Mouse (Mus musculus) C2C12 (cell line): ENCODE results near the gene Aldh3b1. TPM values are rescaled to one million over a fixed set of nuclear protein-coding genes. Genes with fewer than 3 reads are reported as not detected.

Source experiments
- H3K27me3 ChIP-seq: one replicate; pipeline ENCODE4 v1.6.1; 2011; ENCODE audit not compliant: control insufficient read depth, insufficient read depth, insufficient read length
- H3K36me3 ChIP-seq: one replicate; pipeline ENCODE4 v1.6.1; 2011; ENCODE audit not compliant: control insufficient read depth, insufficient read depth
- H3K4me3 ChIP-seq: one replicate; pipeline ENCODE4 v1.5.1; 2011; ENCODE audit warnings: mild to moderate bottlenecking, control low read depth; ENCODE audit not compliant: poor library complexity, insufficient read depth, severe bottlenecking
- H3K79me2 ChIP-seq: one replicate; pipeline ENCODE4 v1.6.1; 2011; ENCODE audit not compliant: control insufficient read depth, insufficient read depth
- H3K79me3 ChIP-seq: one replicate; pipeline ENCODE4 v1.6.1; 2011; ENCODE audit warnings: low read depth, control low read depth
- H3ac ChIP-seq: one replicate; pipeline ENCODE3; 2011; ENCODE audit warnings: low read depth; ENCODE audit not compliant: control insufficient read depth, insufficient read length
- CEBPB ChIP-seq: IDR thresholded peaks from one replicate; pipeline ENCODE4 v1.6.1; 2011; ENCODE audit warnings: low read depth, mild to moderate bottlenecking, control low read depth, moderate library complexity
- CTCF ChIP-seq: IDR thresholded peaks from one replicate; pipeline ENCODE4 v1.5.1; 2011; ENCODE audit not compliant: control insufficient read depth, insufficient read depth, insufficient read length
- FOSL1 ChIP-seq: IDR thresholded peaks from one replicate; pipeline ENCODE4 v1.8.0; 2011; ENCODE audit warnings: mild to moderate bottlenecking, low read length; ENCODE audit not compliant: poor library complexity, insufficient read depth, severe bottlenecking
- MAX ChIP-seq: IDR thresholded peaks from one replicate; pipeline ENCODE4 v1.6.1; 2011; ENCODE audit warnings: mild to moderate bottlenecking, control low read depth
- MYOD1 ChIP-seq: IDR thresholded peaks from one replicate; pipeline ENCODE4 v1.6.1; 2011; ENCODE audit warnings: low read depth; ENCODE audit not compliant: control insufficient read depth, insufficient read length
- MYOG ChIP-seq: IDR thresholded peaks from one replicate; pipeline ENCODE4 v1.6.1; 2011; ENCODE audit not compliant: control insufficient read depth, insufficient read length; ENCODE audit errors: extremely low read depth
- USF1 ChIP-seq: IDR thresholded peaks from one replicate; pipeline ENCODE4 v1.6.1; 2011; ENCODE audit warnings: low read depth, mild to moderate bottlenecking, control low read depth, moderate library complexity
- polyA plus RNA-seq: library from polyadenylated mRNA; unstranded; fragments of >200 nt; fragmentation: generic; extraction: Trizol; gene quantifications from one replicate; pipeline ENCODE4 v1.2.1, GENCODE M21; 2012; ENCODE audit warnings: missing spikeins

Gene Aldh3b1
- polyA plus RNA-seq, 1 experiment, result 6.9 TPM

DNA sequence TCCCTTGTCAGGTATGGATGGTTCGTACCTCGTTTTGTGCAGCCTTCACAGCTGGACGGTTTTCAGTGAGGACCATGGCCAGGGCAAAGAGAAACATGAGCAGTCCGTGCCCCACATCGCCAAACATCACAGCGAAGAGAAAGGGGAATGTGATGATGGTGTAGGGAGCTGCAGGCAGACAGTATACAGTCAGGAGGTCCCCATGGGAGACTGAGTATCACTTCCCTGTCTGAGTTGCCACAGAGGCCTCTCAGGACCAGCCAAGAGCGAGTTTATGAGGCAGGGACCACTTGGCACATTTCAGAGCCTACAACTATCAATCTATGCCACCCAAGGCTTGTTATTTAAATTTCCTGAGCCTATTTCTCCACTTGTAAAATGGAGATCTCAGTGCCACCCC lies 30.7 kb downstream of the Aldh3b1 start:
- Histone ChIP-seq H3K79me2 (peaks cover 31% of the 10 kb centered on the region), H3K4me3 (no peak overlapping the region), H3K79me3 (peaks cover 6% of the 10 kb centered on the region), H3ac (no peak overlapping the region), H3K27me3 (no peaks in the 10 kb centered on the region), H3K36me3 (peaks cover 84% of the 10 kb centered on the region)
- TF ChIP-seq MYOG (no peak), CEBPB (no peak), USF1 (no peak), CTCF (no peak), MYOD1 (no peak), MAX (no peak), FOSL1 (no peak)

DNA sequence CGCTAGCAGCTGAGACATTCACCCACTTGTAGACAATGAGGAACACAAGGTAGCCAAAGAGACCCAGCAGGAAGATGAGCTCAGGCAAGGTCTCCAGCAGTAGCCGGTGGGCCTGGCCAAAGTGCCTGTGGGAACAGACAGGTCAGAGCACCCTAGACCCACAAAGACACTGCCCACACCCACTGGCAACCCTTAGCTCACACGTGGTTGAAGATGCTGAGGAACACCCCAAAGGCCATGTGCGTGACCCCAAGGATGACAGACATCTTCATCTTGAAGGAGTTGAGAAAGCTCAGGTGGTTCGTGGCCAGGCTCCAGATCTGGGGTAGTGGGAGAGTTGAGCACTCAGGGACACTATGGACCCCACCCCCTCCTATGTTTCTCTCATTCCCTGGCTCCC lies 32.1 kb downstream of the Aldh3b1 start:
- peaks cover 1% of the 10 kb centered on the region for H3K79me3 ChIP-seq
- no peak overlapping the region for H3ac ChIP-seq
- no peaks in the 10 kb centered on the region for H3K27me3 ChIP-seq
- TF ChIP-seq MYOG (no peak), CEBPB (no peak), MYOD1 (no peak), CTCF (no peak), MAX (no peak), USF1 (no peak), FOSL1 (no peak)
- no peak overlapping the region for H3K4me3 ChIP-seq
- H3K79me2 ChIP-seq, result peaks cover 17% of the 10 kb centered on the region
- peaks cover 87% of the 10 kb centered on the region for H3K36me3 ChIP-seq

DNA sequence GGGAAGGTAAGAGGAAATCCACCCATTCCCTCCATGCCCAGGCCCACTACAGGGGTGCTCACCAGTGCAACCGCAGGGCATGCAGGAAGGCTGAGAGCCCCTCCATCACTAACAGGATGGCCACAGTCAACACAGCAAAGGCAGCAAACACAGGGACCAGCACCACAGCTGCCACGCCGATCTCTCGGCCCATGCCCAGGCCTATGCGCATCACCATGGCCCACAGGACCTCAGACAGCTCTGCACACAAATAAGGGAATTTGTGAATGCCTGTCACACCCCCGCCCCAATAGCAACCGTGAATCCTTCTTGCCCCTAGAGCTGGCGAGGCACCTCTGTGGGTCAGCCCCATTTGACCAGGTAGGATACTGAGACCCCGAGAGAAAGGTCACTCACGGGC lies 33.4 kb downstream of the Aldh3b1 start:
- no peak for TF ChIP-seq MAX
- TF ChIP-seq MYOG, result no peak
- TF ChIP-seq MYOD1, result no peak
- no peak for TF ChIP-seq CTCF
- no peak for TF ChIP-seq CEBPB
- TF ChIP-seq FOSL1, result no peak
- Histone ChIP-seq H3K36me3 (peaks cover 80% of the 10 kb centered on the region), H3K79me3 (no peaks in the 10 kb centered on the region), H3K27me3 (no peaks in the 10 kb centered on the region), H3K4me3 (no peak overlapping the region), H3ac (no peak overlapping the region), H3K79me2 (peaks cover 3% of the 10 kb centered on the region)

DNA sequence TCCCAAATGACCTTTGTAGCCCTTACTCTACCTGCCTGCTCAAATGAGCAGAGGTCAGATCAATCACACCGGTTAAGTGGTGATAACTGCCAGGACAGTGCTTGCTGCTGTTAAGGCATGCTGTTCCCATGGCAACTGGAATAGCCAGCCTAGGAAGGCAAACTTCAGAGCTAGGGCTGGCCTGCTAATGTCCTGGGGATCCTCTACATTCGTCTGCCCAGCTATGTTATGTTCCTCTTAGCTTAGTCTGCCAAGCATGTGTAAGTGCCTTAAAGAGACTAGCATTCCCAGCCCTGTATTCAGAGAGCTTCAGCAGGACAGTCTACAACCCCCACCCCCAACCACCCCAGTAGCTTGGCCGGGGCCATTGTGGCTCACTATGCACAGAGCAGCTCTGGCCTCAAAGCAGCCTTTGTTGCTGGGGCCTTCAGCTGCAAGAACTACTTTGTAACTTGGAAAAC lies 34.4 kb downstream of the Aldh3b1 start:
- H3K4me3 ChIP-seq, result no peak overlapping the region
- H3K79me2 ChIP-seq, result no peaks in the 10 kb centered on the region
- no peak for TF ChIP-seq USF1
- no peak overlapping the region for H3ac ChIP-seq
- no peaks in the 10 kb centered on the region for H3K79me3 ChIP-seq
- no peaks in the 10 kb centered on the region for H3K27me3 ChIP-seq
- peaks cover 77% of the 10 kb centered on the region for H3K36me3 ChIP-seq

DNA sequence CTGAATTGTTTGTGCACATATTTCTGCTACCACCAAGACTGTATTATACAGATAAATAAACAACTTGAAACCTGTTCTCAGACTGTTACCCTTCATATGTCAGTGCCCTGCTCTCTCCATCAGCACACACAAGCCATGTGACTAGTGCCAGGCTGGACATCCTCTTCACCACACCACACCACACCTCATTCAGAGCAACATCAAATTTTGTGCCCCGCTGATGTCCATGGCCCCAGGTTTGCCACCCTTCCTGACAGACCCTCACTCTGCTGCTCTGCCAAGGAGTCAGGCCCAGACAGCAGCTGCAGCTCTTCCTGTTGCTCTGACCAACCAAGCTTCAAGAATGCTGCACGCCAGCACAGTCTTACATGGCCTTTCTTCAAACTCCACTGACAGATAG lies 35.3 kb downstream of the Aldh3b1 start:
- TF ChIP-seq CTCF (no peak), FOSL1 (no peak), CEBPB (no peak), USF1 (no peak), MAX (no peak), MYOD1 (no peak), MYOG (no peak)
- H3K79me3 ChIP-seq, result no peaks in the 10 kb centered on the region
- H3K79me2 ChIP-seq, result no peaks in the 10 kb centered on the region
- peaks cover 75% of the 10 kb centered on the region for H3K36me3 ChIP-seq
- no peaks in the 10 kb centered on the region for H3K27me3 ChIP-seq
- H3ac ChIP-seq, result no peak overlapping the region
- H3K4me3 ChIP-seq, result no peak overlapping the region

DNA sequence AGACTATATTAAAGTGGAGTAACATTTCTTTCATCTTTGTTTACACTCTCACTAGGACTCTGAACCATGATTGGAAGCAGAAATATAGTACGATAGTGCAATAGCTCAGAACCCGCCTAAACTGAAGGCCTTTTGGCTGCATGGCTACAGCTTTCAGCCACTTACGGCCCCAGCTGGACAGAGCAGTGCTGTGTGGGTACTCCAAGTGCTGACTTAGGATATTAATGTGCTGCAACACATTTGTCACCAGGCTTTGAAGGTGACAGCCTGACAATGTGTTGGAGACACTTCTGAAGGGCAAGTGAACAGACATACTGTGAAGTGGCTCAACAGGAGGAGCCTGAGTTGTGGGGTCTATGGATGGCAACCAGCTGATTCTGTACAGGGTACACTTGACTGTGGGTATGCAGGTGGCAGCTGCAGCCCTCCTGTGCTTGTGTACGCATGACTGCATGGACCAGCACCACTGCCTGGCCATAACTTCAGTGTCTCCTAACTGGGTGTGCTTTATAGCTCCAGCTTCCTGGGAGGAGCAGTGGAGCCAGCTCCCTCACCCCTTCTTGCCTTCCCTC lies 36.0 kb downstream of the Aldh3b1 start:
- H3K36me3 ChIP-seq, result peaks cover 76% of the 10 kb centered on the region

More for the DNA sequence above, 36.0 kb downstream of the Aldh3b1 start:
- H3K27me3 ChIP-seq, result no peaks in the 10 kb centered on the region
- TF ChIP-seq MAX (no peak), CEBPB (no peak), USF1 (no peak), FOSL1 (no peak), MYOD1 (no peak), CTCF (no peak), MYOG (no peak)
- H3K4me3 ChIP-seq, result no peak overlapping the region
- no peaks in the 10 kb centered on the region for H3K79me3 ChIP-seq
- H3K79me2 ChIP-seq, result no peaks in the 10 kb centered on the region
- H3ac ChIP-seq, result no peak overlapping the region
